Mouse (Mus musculus): ENCODE results near the gene Sema6d. TPM values are rescaled to one million over a fixed set of nuclear protein-coding genes. Genes with fewer than 3 reads are reported as not detected.

The Sema6d gene
- polyA plus RNA-seq, 1 experiment, result 9.1 TPM

DNA sequence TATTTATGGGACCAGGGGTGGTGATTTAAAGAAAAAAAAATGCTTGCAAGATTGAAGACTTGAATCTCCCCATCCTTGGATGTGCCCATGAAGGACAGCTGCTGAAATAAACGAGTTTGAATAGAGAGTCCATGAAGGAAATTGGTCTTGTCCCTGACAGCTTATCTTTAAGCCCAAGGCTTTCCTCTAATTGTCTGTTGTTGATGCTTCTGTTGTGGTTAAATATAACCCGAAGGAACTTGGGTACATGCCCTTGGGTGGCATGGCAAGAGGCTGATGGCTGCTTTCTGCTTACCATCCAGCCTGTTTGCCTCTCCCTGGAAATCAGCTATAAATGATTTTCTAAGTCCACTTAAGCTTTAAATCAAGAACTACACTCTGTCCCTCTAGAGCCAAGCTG, 118.5 kb downstream of the Sema6d start:
- peaks cover 15% of the 10 kb centered on the region for H3K4me1 ChIP-seq (ENCODE audit: control insufficient read depth, insufficient read depth, low read length)
- H3K4me3 ChIP-seq (ENCODE audit: insufficient read depth, low read length), result no peak overlapping the region
- no peak overlapping the region for H3K27ac ChIP-seq (ENCODE audit: insufficient read depth, low read depth, low read length)
- TF ChIP-seq POLR2A (IDR thresholded peaks at IDR 0.05; ENCODE audit: borderline replicate concordance, low read depth, low read length) (no peak), CTCF (IDR thresholded peaks at IDR 0.05; ENCODE audit: low read depth, low read length) (no peak)

DNA sequence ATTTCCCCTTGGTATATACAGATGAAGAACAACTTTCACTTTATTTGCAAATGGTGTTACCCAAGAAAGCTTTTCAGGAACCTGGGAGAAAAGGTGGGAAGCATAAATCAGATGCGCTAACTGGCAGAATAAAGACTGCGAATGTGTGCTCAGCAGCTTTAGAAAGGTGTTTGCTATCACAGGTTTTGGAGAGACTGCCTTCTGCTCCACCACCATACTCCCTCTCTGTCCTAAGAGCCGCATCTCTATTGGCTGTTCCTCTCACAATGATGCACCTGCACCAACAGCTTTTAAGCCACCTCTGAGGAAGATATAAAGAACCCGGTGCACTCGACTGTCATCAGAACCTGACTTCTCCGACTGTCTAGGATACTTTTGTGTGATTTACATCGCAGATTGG, 133.8 kb downstream of the Sema6d start:
- Histone ChIP-seq H3K4me3 (ENCODE audit: insufficient read depth, low read length) (no peak overlapping the region), H3K4me1 (ENCODE audit: control insufficient read depth, insufficient read depth, low read length) (no peaks in the 10 kb centered on the region), H3K27ac (ENCODE audit: insufficient read depth, low read depth, low read length) (no peak overlapping the region)
- TF ChIP-seq POLR2A (IDR thresholded peaks at IDR 0.05; ENCODE audit: borderline replicate concordance, low read depth, low read length), result no peak
- no peak for TF ChIP-seq CTCF (IDR thresholded peaks at IDR 0.05; ENCODE audit: low read depth, low read length)

- H3K4me1 ChIP-seq (ENCODE audit: control insufficient read depth, insufficient read depth, low read length), result no peaks in the 10 kb centered on the region
- TF ChIP-seq CTCF (IDR thresholded peaks at IDR 0.05; ENCODE audit: low read depth, low read length) (no peak), POLR2A (IDR thresholded peaks at IDR 0.05; ENCODE audit: borderline replicate concordance, low read depth, low read length) (no peak)
- no peak overlapping the region for H3K4me3 ChIP-seq (ENCODE audit: insufficient read depth, low read length)
- no peak overlapping the region for H3K27ac ChIP-seq (ENCODE audit: insufficient read depth, low read depth, low read length)
Observed at GRCm38 (mm10) chr2:124224328-124224727, 134.6 kb downstream of the Sema6d start.

DNA sequence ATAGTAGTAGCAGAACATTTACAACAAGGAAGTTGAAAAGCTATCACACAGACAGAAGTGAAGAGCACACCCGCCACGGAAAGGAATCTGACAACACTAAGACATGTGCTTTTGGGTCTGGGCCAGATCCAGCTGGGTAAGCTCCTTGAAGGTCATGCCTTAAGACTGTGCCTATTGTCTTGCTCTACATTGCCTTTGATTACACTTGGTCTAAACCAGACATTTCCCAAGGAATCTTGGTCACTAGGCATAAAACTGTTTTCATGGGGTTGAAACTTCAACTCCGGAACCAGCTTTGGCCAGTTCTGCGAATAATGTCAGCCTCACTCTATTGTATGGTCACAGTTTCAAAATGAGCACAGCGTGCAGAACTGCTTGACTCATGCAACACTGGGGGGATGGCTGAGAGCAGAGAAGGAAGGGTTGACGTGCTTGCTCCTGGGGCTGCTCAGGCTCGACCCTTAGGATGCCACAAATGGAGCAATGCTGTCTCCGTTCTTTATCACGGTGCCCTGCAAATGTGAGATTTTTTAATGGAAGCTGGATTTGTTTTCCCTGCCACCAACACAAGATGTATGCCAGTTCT, 145.0 kb downstream of the Sema6d start:
- Histone ChIP-seq H3K4me3 (ENCODE audit: insufficient read depth, low read length) (no peak overlapping the region), H3K4me1 (ENCODE audit: control insufficient read depth, insufficient read depth, low read length) (no peaks in the 10 kb centered on the region)
- TF ChIP-seq CTCF (IDR thresholded peaks at IDR 0.05; ENCODE audit: low read depth, low read length) (no peak), POLR2A (IDR thresholded peaks at IDR 0.05; ENCODE audit: borderline replicate concordance, low read depth, low read length) (no peak)

GRCm38 (mm10) chr2:124235237-124236055, 145.7 kb downstream of the Sema6d start:
- no peak for TF ChIP-seq POLR2A (IDR thresholded peaks at IDR 0.05; ENCODE audit: borderline replicate concordance, low read depth, low read length)
- TF ChIP-seq CTCF (IDR thresholded peaks at IDR 0.05; ENCODE audit: low read depth, low read length), result no peak
- H3K4me1 ChIP-seq (ENCODE audit: control insufficient read depth, insufficient read depth, low read length), result no peaks in the 10 kb centered on the region
- no peak overlapping the region for H3K27ac ChIP-seq (ENCODE audit: insufficient read depth, low read depth, low read length)
- no peak overlapping the region for H3K4me3 ChIP-seq (ENCODE audit: insufficient read depth, low read length)

More for the DNA sequence above, 145.0 kb downstream of the Sema6d start:
- H3K27ac ChIP-seq (ENCODE audit: insufficient read depth, low read depth, low read length), result no peak overlapping the region

- TF ChIP-seq POLR2A (IDR thresholded peaks at IDR 0.05; ENCODE audit: borderline replicate concordance, low read depth, low read length) (no peak), CTCF (IDR thresholded peaks at IDR 0.05; ENCODE audit: low read depth, low read length) (no peak)
- Histone ChIP-seq H3K4me3 (ENCODE audit: insufficient read depth, low read length) (no peak overlapping the region), H3K4me1 (ENCODE audit: control insufficient read depth, insufficient read depth, low read length) (no peaks in the 10 kb centered on the region), H3K27ac (ENCODE audit: insufficient read depth, low read depth, low read length) (no peak overlapping the region)
Observed at GRCm38 (mm10) chr2:124236831-124237230, 147.1 kb downstream of the Sema6d start.

GRCm38 (mm10) chr2:124243608-124244007, 153.8 kb downstream of the Sema6d start:
- H3K27ac ChIP-seq (ENCODE audit: insufficient read depth, low read depth, low read length), result no peak overlapping the region
- H3K4me1 ChIP-seq (ENCODE audit: control insufficient read depth, insufficient read depth, low read length), result no peaks in the 10 kb centered on the region
- no peak for TF ChIP-seq CTCF (IDR thresholded peaks at IDR 0.05; ENCODE audit: low read depth, low read length)
- no peak for TF ChIP-seq POLR2A (IDR thresholded peaks at IDR 0.05; ENCODE audit: borderline replicate concordance, low read depth, low read length)
- H3K4me3 ChIP-seq (ENCODE audit: insufficient read depth, low read length), result no peak overlapping the region

DNA sequence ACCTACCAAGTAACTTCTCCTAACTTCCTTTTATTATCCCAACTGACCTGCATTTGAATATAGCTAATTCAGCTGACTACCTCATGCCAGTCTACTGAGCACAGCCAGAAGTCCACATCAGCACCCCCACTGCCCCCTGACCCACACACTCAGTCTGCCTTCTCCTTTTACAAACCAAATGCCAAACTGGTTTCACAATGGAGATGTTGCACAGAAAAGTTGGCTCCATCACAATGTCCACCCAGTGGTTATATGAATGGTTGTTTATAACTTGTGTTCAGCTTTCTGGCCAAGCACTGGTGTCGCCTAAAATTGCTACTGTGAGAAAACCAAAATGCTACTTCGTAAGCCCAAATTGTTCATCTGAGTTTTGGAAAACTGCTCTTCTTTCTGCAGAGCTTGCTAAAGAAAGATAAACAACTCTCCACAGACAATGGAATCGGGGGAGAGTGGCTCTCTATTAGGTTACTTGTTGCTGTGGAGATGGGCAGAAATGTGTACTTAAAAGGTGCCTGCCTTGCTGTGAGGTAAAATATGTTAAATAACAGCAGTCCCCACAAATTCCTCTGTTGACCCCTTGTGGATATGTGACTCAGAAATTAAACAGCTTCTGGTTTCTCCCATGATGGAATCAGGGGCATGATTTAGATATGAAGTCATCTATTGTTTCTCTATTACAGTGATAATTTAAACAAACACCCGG, 154.9 kb downstream of the Sema6d start:
- Histone ChIP-seq H3K4me1 (ENCODE audit: control insufficient read depth, insufficient read depth, low read length) (no peaks in the 10 kb centered on the region), H3K4me3 (ENCODE audit: insufficient read depth, low read length) (no peak overlapping the region), H3K27ac (ENCODE audit: insufficient read depth, low read depth, low read length) (no peak overlapping the region)
- no peak for TF ChIP-seq CTCF (IDR thresholded peaks at IDR 0.05; ENCODE audit: low read depth, low read length)
- no peak for TF ChIP-seq POLR2A (IDR thresholded peaks at IDR 0.05; ENCODE audit: borderline replicate concordance, low read depth, low read length)

DNA sequence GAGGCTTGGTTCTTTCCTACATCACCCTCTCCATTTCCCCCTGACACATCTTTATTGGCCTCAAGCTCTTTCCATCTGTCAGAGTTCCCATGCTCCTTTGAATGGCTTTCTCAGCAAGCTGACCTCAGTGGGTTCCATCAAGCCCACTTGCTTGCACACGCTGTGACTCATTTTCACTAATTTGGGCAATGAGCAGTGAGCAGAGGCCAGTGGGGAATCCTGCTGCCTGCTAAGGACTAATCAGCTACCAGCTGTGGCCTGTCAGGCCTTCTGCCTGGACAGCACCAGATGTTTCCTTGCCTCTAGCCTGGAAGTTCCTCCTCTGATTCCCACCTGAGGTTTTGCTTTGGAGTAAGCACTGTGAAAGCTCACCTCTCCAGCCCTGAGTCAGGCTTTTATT, 168.3 kb downstream of the Sema6d start:
- H3K4me3 ChIP-seq (ENCODE audit: insufficient read depth, low read length), result no peak overlapping the region
- TF ChIP-seq POLR2A (IDR thresholded peaks at IDR 0.05; ENCODE audit: borderline replicate concordance, low read depth, low read length) (no peak), CTCF (IDR thresholded peaks at IDR 0.05; ENCODE audit: low read depth, low read length) (no peak)
- H3K27ac ChIP-seq (ENCODE audit: insufficient read depth, low read depth, low read length), result no peak overlapping the region
- H3K4me1 ChIP-seq (ENCODE audit: control insufficient read depth, insufficient read depth, low read length), result no peaks in the 10 kb centered on the region

DNA sequence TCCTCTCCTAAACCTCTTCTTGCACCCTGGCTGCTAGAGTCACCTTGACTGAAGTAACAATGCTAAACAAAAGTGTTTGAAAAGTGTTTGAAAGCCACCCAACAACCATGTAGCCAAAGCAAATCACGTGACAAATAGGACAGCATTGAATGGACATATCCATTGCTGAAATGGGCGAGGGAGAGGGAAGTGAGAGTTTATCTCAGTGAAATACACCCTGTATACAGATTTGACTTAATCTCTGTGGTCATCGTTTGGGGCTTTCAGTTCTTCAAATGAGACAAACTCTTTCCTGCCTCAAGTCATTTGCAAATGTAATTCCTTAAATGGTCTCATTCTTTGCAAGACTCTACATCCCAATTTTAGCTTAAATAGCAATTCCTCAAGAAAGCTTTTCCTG, 174.5 kb downstream of the Sema6d start:
- Histone ChIP-seq H3K27ac (ENCODE audit: insufficient read depth, low read depth, low read length) (no peak overlapping the region), H3K4me1 (ENCODE audit: control insufficient read depth, insufficient read depth, low read length) (peaks cover 7% of the 10 kb centered on the region), H3K4me3 (ENCODE audit: insufficient read depth, low read length) (no peak overlapping the region)
- TF ChIP-seq CTCF (IDR thresholded peaks at IDR 0.05; ENCODE audit: low read depth, low read length), result no peak
- TF ChIP-seq POLR2A (IDR thresholded peaks at IDR 0.05; ENCODE audit: borderline replicate concordance, low read depth, low read length), result no peak
